Mouse (Mus musculus): ENCODE results near the gene Cpm. TPM values are rescaled to one million over a fixed set of nuclear protein-coding genes. Genes with fewer than 3 reads are reported as not detected.

Gene Cpm
- total and polyA plus RNA-seq, 2 experiments from 2014 or later: 2.3 to 2.4 TPM

GRCm38 (mm10) chr10:117608487-117608886 is 20.8 kb upstream of the Cpm start:
- no peak overlapping the region for H3K4me3 ChIP-seq (ENCODE audit: low read length)
- H3K4me1 ChIP-seq (ENCODE audit: insufficient read depth, low read length): no peaks in the 10 kb centered on the region
- DNase-seq (ENCODE audit: low spot score) (no peak), ATAC-seq (no peak)
- H3K36me3 ChIP-seq (ENCODE audit: insufficient read depth, low read length): no peaks in the 10 kb centered on the region
- H3K27ac ChIP-seq: no peak overlapping the region
- no peak overlapping the region for H3K4me2 ChIP-seq (ENCODE audit: low read depth, low read length)
- H3K9ac ChIP-seq (replicated peaks; ENCODE audit: low read length): no peak overlapping the region
- H3K9me3 ChIP-seq (ENCODE audit: low read length): no peaks in the 10 kb centered on the region
- no peak for TF ChIP-seq CTCF (IDR thresholded peaks at IDR 0.05; ENCODE audit: low read depth)
- 92% methylated on average over 7 of the region's 7 CpGs for WGBS
- no peaks in the 10 kb centered on the region for H3K27me3 ChIP-seq (ENCODE audit: insufficient read depth, low read length)

GRCm38 (mm10) chr10:117608988-117609809 is 20.1 kb upstream of the Cpm start:
- no peak overlapping the region for H3K27ac ChIP-seq
- H3K36me3 ChIP-seq (ENCODE audit: insufficient read depth, low read length): no peaks in the 10 kb centered on the region
- H3K4me2 ChIP-seq (ENCODE audit: low read depth, low read length): no peak overlapping the region
- DNase-seq (ENCODE audit: low spot score) (no peak), ATAC-seq (no peak)
- no peak for TF ChIP-seq CTCF (IDR thresholded peaks at IDR 0.05; ENCODE audit: low read depth)
- no peaks in the 10 kb centered on the region for H3K4me1 ChIP-seq (ENCODE audit: insufficient read depth, low read length)
- no peaks in the 10 kb centered on the region for H3K9me3 ChIP-seq (ENCODE audit: low read length)
- WGBS: 93% methylated on average over 7 of the region's 7 CpGs
- no peak overlapping the region for H3K4me3 ChIP-seq (ENCODE audit: low read length)
- H3K27me3 ChIP-seq (ENCODE audit: insufficient read depth, low read length): no peaks in the 10 kb centered on the region
- no peak overlapping the region for H3K9ac ChIP-seq (replicated peaks; ENCODE audit: low read length)

DNA sequence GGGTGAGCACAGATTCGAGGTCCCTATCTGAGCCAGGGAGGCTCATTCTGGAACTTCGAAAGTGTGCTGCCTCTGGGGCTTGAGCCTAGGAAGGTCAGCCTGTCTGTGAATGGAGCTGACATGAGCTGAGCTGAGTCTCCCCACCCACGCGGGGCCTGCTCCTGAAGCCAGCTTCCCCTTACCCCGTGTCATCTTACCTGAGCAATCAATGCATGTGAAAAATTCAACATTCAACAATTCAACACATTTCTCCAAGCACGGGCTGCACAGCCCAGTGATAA is 19.6 kb upstream of the Cpm start:
- Histone ChIP-seq H3K36me3 (ENCODE audit: insufficient read depth, low read length) (no peaks in the 10 kb centered on the region), H3K9ac (replicated peaks; ENCODE audit: low read length) (no peak overlapping the region), H3K9me3 (ENCODE audit: low read length) (no peaks in the 10 kb centered on the region), H3K27me3 (ENCODE audit: insufficient read depth, low read length) (no peaks in the 10 kb centered on the region), H3K4me1 (ENCODE audit: insufficient read depth, low read length) (no peaks in the 10 kb centered on the region), H3K27ac (no peak overlapping the region), H3K4me3 (ENCODE audit: low read length) (no peak overlapping the region), H3K4me2 (ENCODE audit: low read depth, low read length) (no peak overlapping the region)
- ATAC-seq: no peak
- DNase-seq (ENCODE audit: low spot score): no peak
- TF ChIP-seq CTCF (IDR thresholded peaks at IDR 0.05; ENCODE audit: low read depth): no peak
- WGBS: 89% methylated on average over 6 of the region's 6 CpGs

DNA sequence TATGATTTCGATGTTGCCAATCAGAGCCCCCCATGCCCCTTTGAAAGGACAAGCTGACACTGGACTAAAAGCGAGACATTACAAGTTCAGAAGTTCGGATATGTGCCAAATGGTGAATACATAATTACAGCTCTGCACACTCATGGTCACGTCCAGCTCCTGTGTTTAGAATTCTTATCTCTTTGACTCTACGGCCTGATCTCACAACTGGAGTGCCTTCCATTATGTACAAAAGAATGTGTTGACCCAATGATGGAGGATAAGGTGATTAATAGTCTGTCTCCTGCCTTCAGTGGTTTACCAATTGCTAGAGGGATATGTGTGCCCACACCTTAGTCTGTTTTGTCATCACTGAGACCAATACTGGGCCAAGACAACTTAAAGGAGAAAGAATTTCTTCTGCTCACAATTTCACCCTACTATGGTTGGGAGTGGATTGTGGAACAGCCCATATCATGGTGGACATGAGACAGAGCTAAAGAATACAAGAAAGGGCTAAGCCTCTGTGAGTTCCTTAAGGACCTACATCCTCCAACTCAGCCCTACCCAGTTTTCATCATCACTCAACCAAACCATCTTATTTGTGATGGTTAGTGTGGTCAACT is 19.0 kb upstream of the Cpm start:
- Histone ChIP-seq H3K4me2 (ENCODE audit: low read depth, low read length) (no peak overlapping the region), H3K4me3 (ENCODE audit: low read length) (no peak overlapping the region), H3K9ac (replicated peaks; ENCODE audit: low read length) (no peak overlapping the region), H3K36me3 (ENCODE audit: insufficient read depth, low read length) (no peaks in the 10 kb centered on the region), H3K27ac (no peak overlapping the region), H3K9me3 (ENCODE audit: low read length) (no peaks in the 10 kb centered on the region), H3K27me3 (ENCODE audit: insufficient read depth, low read length) (no peaks in the 10 kb centered on the region), H3K4me1 (ENCODE audit: insufficient read depth, low read length) (no peaks in the 10 kb centered on the region)
- TF ChIP-seq CTCF (IDR thresholded peaks at IDR 0.05; ENCODE audit: low read depth): no peak
- ATAC-seq: no peak
- WGBS: 87% methylated on average over 5 of the region's 5 CpGs
- no peak for DNase-seq (ENCODE audit: low spot score)

- H3K9ac ChIP-seq (replicated peaks; ENCODE audit: low read length): no peak overlapping the region
Measured at GRCm38 (mm10) chr10:117610794-117611384, 18.4 kb upstream of the Cpm start.

GRCm38 (mm10) chr10:117611503-117611902 is 17.8 kb upstream of the Cpm start:
- TF ChIP-seq CTCF (IDR thresholded peaks at IDR 0.05; ENCODE audit: low read depth): no peak
- Histone ChIP-seq H3K4me1 (ENCODE audit: insufficient read depth, low read length) (no peaks in the 10 kb centered on the region), H3K27ac (no peak overlapping the region), H3K27me3 (ENCODE audit: insufficient read depth, low read length) (no peaks in the 10 kb centered on the region), H3K4me3 (ENCODE audit: low read length) (no peak overlapping the region), H3K9ac (replicated peaks; ENCODE audit: low read length) (no peak overlapping the region), H3K4me2 (ENCODE audit: low read depth, low read length) (no peak overlapping the region), H3K9me3 (ENCODE audit: low read length) (no peaks in the 10 kb centered on the region), H3K36me3 (ENCODE audit: insufficient read depth, low read length) (no peaks in the 10 kb centered on the region)
- ATAC-seq (no peak), DNase-seq (ENCODE audit: low spot score) (no peak)
- WGBS: 94% methylated on average over 2 of the region's 2 CpGs

More at GRCm38 (mm10) chr10:117610794-117611384, 18.4 kb upstream of the Cpm start:
- ATAC-seq: no peak
- H3K9me3 ChIP-seq (ENCODE audit: low read length): no peaks in the 10 kb centered on the region
- H3K27ac ChIP-seq: no peak overlapping the region
- H3K4me2 ChIP-seq (ENCODE audit: low read depth, low read length): no peak overlapping the region
- DNase-seq (ENCODE audit: low spot score): no peak
- TF ChIP-seq CTCF (IDR thresholded peaks at IDR 0.05; ENCODE audit: low read depth): no peak
- WGBS: 91% methylated on average over 2 of the region's 2 CpGs
- H3K4me1 ChIP-seq (ENCODE audit: insufficient read depth, low read length): no peaks in the 10 kb centered on the region
- no peaks in the 10 kb centered on the region for H3K36me3 ChIP-seq (ENCODE audit: insufficient read depth, low read length)
- H3K27me3 ChIP-seq (ENCODE audit: insufficient read depth, low read length): no peaks in the 10 kb centered on the region
- no peak overlapping the region for H3K4me3 ChIP-seq (ENCODE audit: low read length)

DNA sequence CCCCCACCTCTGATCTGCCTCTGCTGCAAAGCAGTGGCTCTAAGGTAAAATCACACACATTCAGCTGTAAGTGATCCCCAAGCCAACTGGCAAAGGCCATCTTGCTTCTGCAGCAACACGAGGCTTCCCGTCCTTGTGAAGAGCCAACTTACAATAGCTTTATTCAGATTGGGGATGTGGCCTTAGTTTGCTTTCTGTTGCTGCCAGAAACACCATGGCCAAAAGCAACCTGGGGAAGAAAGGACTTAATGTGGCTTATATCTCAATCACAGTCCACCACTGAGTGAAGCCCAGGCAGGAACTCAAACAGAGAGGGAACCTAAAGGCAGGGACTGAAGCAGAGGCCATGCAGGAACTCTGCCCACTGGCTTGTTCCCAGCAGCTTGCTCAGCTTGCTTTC is 17.3 kb upstream of the Cpm start:
- TF ChIP-seq CTCF (IDR thresholded peaks at IDR 0.05; ENCODE audit: low read depth): no peak
- Histone ChIP-seq H3K9ac (replicated peaks; ENCODE audit: low read length) (no peak overlapping the region), H3K27me3 (ENCODE audit: insufficient read depth, low read length) (no peaks in the 10 kb centered on the region), H3K4me2 (ENCODE audit: low read depth, low read length) (no peak overlapping the region), H3K4me1 (ENCODE audit: insufficient read depth, low read length) (no peaks in the 10 kb centered on the region), H3K4me3 (ENCODE audit: low read length) (no peak overlapping the region), H3K36me3 (ENCODE audit: insufficient read depth, low read length) (no peaks in the 10 kb centered on the region), H3K27ac (no peak overlapping the region), H3K9me3 (ENCODE audit: low read length) (no peaks in the 10 kb centered on the region)
- DNase-seq (ENCODE audit: low spot score): no peak
- WGBS: 72% methylated on average over 2 of the region's 2 CpGs
- ATAC-seq: no peak

Data from hindbrain, postnatal 0 days (tissue).